Comparison of ENCODE assay signal across 20 mouse cellular contexts in the genomic region with DNA sequence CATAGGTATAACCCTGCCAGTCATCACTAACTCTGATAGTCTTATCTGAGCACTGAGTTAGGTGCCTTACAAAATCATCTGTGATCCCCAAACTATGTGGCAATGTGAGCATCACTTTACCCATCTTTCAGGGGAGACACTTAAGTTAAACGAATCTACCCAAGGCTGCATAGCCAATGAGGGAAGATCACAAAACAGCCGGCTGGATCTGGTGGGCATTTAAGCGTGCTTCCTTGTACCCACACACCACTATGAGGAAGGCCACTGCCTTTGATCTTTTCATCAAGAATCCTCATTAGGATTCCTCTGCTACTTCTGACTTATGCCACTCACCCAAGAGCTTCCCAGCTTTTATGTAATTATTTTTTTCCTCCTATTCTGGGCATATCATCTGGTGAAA.
DNase-seq lines count a peak whose midpoint lies in the region; ATAC-seq and TF ChIP-seq lines count a peak whose summit lies in the region.
"Had no signal": no experiment of that assay in that cellular context is flagged by ENCODE, and none has a peak within 500 bp of the region (broad histone marks: within the 10 kb centered on the region; RNA-seq: fewer than 3 reads in every experiment).

No protein-coding gene starts in this region.

- no peaks in the 10 kb centered on the region for H3K36me3 ChIP-seq in CH12.LX (replicated peaks in 1 of 2; ENCODE audit: control insufficient read depth in 1 of 2, insufficient read depth in 1 of 2, low read length in 1 of 2)
- no peaks in the 10 kb centered on the region for H3K36me3 ChIP-seq in splenic B cell, adult 2 months (ENCODE audit: control insufficient read depth, insufficient read depth, low read length, poor library complexity, severe bottlenecking)
- H3K36me3 ChIP-seq in lung, postnatal 0 days (ENCODE audit: insufficient read depth, low read length), result no peaks in the 10 kb centered on the region
- H3K36me3 ChIP-seq: embryonic facial prominence, embryonic 10.5 days; embryonic facial prominence, embryonic 12.5 days; forebrain, embryonic 15.5 days had no signal

- ATAC-seq in lung, postnatal 0 days, result no peak
- ATAC-seq: CD4-positive, CD25-positive, alpha-beta regulatory T cell, adult 4 months; forebrain, embryonic 13.5 days; forebrain, embryonic 15.5 days; forebrain, postnatal 0 days had no signal

- no peak overlapping the region for H3K27ac ChIP-seq in CH12.LX (ENCODE audit: insufficient read depth, low read depth)
- no peak overlapping the region for H3K27ac ChIP-seq in lung, postnatal 0 days (ENCODE audit: low read length)
- H3K27ac ChIP-seq: embryonic facial prominence, embryonic 10.5 days; embryonic facial prominence, embryonic 12.5 days; forebrain, embryonic 13.5 days; forebrain, embryonic 15.5 days had no signal

- H3K4me3 ChIP-seq in CH12.LX (replicated peaks in 1 of 3; ENCODE audit: low read depth in 2 of 3, low read length in 2 of 3, poor library complexity in 1 of 3), result no peak overlapping the region
- no peak overlapping the region for H3K4me3 ChIP-seq in lung, postnatal 0 days (ENCODE audit: low read depth, low read length)
- H3K4me3 ChIP-seq: embryonic facial prominence, embryonic 10.5 days; embryonic facial prominence, embryonic 12.5 days; forebrain, embryonic 13.5 days; forebrain, embryonic 15.5 days had no signal

- peak; percentile 19 to 26 for DNase-seq in spleen, postnatal 36 days (ENCODE audit: low spot score in 2 of 2)
- DNase-seq in spleen, postnatal 10 days (ENCODE audit: low spot score in 2 of 2), result no peak
- DNase-seq in CH12.LX (ENCODE audit: extremely low read depth), result peak; percentile 8
- DNase-seq in splenic B cell, adult 2 months (ENCODE audit: low read depth, low spot score), result peak; percentile 57
- DNase-seq in right cerebral cortex, adult 2 months (ENCODE audit: low spot score in 2 of 2), result no peak
- no peak for DNase-seq in lung, postnatal 0 days (ENCODE audit: low spot score)
- DNase-seq: adrenal gland, adult 2 months; adrenal gland, postnatal 10 days; adrenal gland, postnatal 25 days; cerebellum, adult 11 months; cerebellum, adult 18-20 months; cerebellum, adult 8-10 months; cerebellum, adult 9-11 months; cerebellum, postnatal 25 days; forebrain, postnatal 0 days had no signal

- H3K27me3 ChIP-seq in CH12.LX (replicated peaks), result no peaks in the 10 kb centered on the region
- H3K27me3 ChIP-seq in splenic B cell, adult 2 months (ENCODE audit: control insufficient read depth, insufficient read depth, low read length, poor library complexity, severe bottlenecking), result no peaks in the 10 kb centered on the region
- no peaks in the 10 kb centered on the region for H3K27me3 ChIP-seq in lung, postnatal 0 days (replicated peaks; ENCODE audit: insufficient read depth, low read length)
- H3K27me3 ChIP-seq: embryonic facial prominence, embryonic 12.5 days; forebrain, embryonic 13.5 days; forebrain, embryonic 15.5 days had no signal

- no peaks in the 10 kb centered on the region for H3K9me3 ChIP-seq in CH12.LX (replicated peaks; ENCODE audit: low read length)
- no peaks in the 10 kb centered on the region for H3K9me3 ChIP-seq in lung, postnatal 0 days (ENCODE audit: low read length)
- H3K9me3 ChIP-seq: embryonic facial prominence, embryonic 10.5 days; embryonic facial prominence, embryonic 12.5 days; forebrain, embryonic 13.5 days; forebrain, embryonic 15.5 days had no signal

- H3K79me2 ChIP-seq in CH12.LX (replicated peaks; ENCODE audit: control insufficient read depth, extremely low read depth, insufficient read depth, poor library complexity, severe bottlenecking), result no peaks in the 10 kb centered on the region

- TF ChIP-seq RAD21 in CH12.LX (IDR thresholded peaks at IDR 0.05; ENCODE audit: low read depth, low read length), result no peak

- peaks cover 0 to 28% of the 10 kb centered on the region in 2 experiments; a peak in 2 of 4 replicates for H3K4me1 ChIP-seq in CH12.LX (ENCODE audit: control insufficient read depth in 1 of 2, insufficient read depth in 2 of 2)
- H3K4me1 ChIP-seq in lung, postnatal 0 days (ENCODE audit: insufficient read depth, low read depth, low read length), result no peaks in the 10 kb centered on the region
- H3K4me1 ChIP-seq: embryonic facial prominence, embryonic 12.5 days; forebrain, embryonic 13.5 days; forebrain, embryonic 15.5 days had no signal

- TF ChIP-seq CTCF in CH12.LX (conservative IDR thresholded peaks at IDR 0.05 in 1 of 2, IDR thresholded peaks at IDR 0.05 in 1 of 2; ENCODE audit: low read depth in 2 of 2, low read length in 2 of 2), result no peak
- TF ChIP-seq CTCF in lung, postnatal 0 days (IDR thresholded peaks at IDR 0.05), result no peak

- no peak overlapping the region for H3K9ac ChIP-seq in CH12.LX (ENCODE audit: insufficient read depth, low read depth)
- H3K9ac ChIP-seq in lung, postnatal 0 days (replicated peaks; ENCODE audit: low read depth), result no peak overlapping the region
- H3K9ac ChIP-seq: embryonic facial prominence, embryonic 12.5 days; forebrain, embryonic 13.5 days; forebrain, embryonic 15.5 days; forebrain, postnatal 0 days had no signal

- dilution Hi-C loops in CH12.LX (cut with MboI; ENCODE audit: extremely low pct_ligation_motif_present, extremely low pct_unique_long_range_greater_than_20kb, low sequenced_read_pairs), result no loop called here

- TF ChIP-seq EP300 in CH12.LX (IDR thresholded peaks at IDR 0.05; ENCODE audit: low read length), result no peak
- TF ChIP-seq EP300 in lung, postnatal 0 days (IDR thresholded peaks at IDR 0.05), result no peak

- in situ Hi-C loops in CH12.LX (cut with MboI; ENCODE audit: low pct_ligation_motif_present, low pct_unique_long_range_greater_than_20kb, low sequenced_read_pairs), result no loop called here

- no peak for TF ChIP-seq POLR2A in CH12.LX (IDR thresholded peaks at IDR 0.05; ENCODE audit: low read depth, low read length)

- WGBS in lung, postnatal 0 days, result 83% methylated on average over 3 of the region's 3 CpGs

- peak overlapping the region; percentile 58; the same call in 1 of the 2 replicates for H3K4me2 ChIP-seq in CH12.LX (ENCODE audit: insufficient read depth, low read depth, poor library complexity, severe bottlenecking)
- no peak overlapping the region for H3K4me2 ChIP-seq in lung, postnatal 0 days (replicated peaks; ENCODE audit: low read depth, low read length)
- H3K4me2 ChIP-seq: embryonic facial prominence, embryonic 12.5 days; forebrain, embryonic 13.5 days; forebrain, embryonic 15.5 days had no signal

TF ChIP-seq in CH12.LX, 34 proteins besides CTCF, POLR2A, EP300 and RAD21:
- TF ChIP-seq MAFK (IDR thresholded peaks at IDR 0.05; ENCODE audit: insufficient replicate concordance, low read length) (no peak), IRF4 (IDR thresholded peaks at IDR 0.05; ENCODE audit: low read depth, low read length) (no peak), UBTF (IDR thresholded peaks at IDR 0.05; ENCODE audit: low read depth, low read length) (no peak), MAZ (IDR thresholded peaks at IDR 0.05; ENCODE audit: low read depth, low read length) (no peak), GABPA (IDR thresholded peaks at IDR 0.05; ENCODE audit: insufficient replicate concordance, low read depth, low read length) (no peak), SMC3 (IDR thresholded peaks at IDR 0.05; ENCODE audit: low read depth, low read length) (no peak), JUND (conservative IDR thresholded peaks at IDR 0.05; ENCODE audit: low read depth, low read length) (no peak), ZNF384 (IDR thresholded peaks at IDR 0.05; ENCODE audit: low read depth, low read length) (no peak), NRF1 (IDR thresholded peaks at IDR 0.05; ENCODE audit: low read depth, low read length) (no peak), NELFE (IDR thresholded peaks at IDR 0.05; ENCODE audit: low read depth, low read length) (no peak), ZMIZ1 (IDR thresholded peaks at IDR 0.05; ENCODE audit: low read depth, low read length) (no peak)

Comparison
In these comparisons a context has a peak if more than half of its experiments do, and no peak if none do; other contexts are left out.
1. DNase-seq: peak in spleen, postnatal 36 days (2 of 2), CH12.LX (single experiment) and splenic B cell, adult 2 months (single experiment); none in spleen, postnatal 10 days (0 of 2), right cerebral cortex, adult 2 months (0 of 2) and lung, postnatal 0 days (single experiment).